In genomic region chr1:182287781-182288180, GRCm38 (mm10) we compare ENCODE assay signal across 12 mouse cellular contexts. TPM values are rescaled to one million over a fixed set of nuclear protein-coding genes. Genes with fewer than 3 reads are reported as not detected.
DNase-seq lines count a peak whose midpoint lies in the region; ATAC-seq and TF ChIP-seq lines count a peak whose summit lies in the region.
"Had no signal": no experiment of that assay in that cellular context is flagged by ENCODE, and none has a peak within 500 bp of the region (broad histone marks: within the 10 kb centered on the region; RNA-seq: fewer than 3 reads in every experiment).

No protein-coding gene starts in this region.

- H3K27me3 ChIP-seq in heart, embryonic 12.5 days (replicated peaks): no peaks in the 10 kb centered on the region
- H3K27me3 ChIP-seq in liver, adult 2 months (ENCODE audit: control insufficient read depth, insufficient read depth, low read length): no peaks in the 10 kb centered on the region
- H3K27me3 ChIP-seq in liver, postnatal 0 days (ENCODE audit: insufficient read depth, low read length): no peaks in the 10 kb centered on the region
- H3K27me3 ChIP-seq: embryonic facial prominence, embryonic 13.5 days had no signal

- 57% methylated on average over 7 of the region's 7 CpGs for WGBS in heart, embryonic 12.5 days
- WGBS in liver, adult 2 months: 24% methylated on average over 7 of the region's 7 CpGs
- WGBS in liver, postnatal 0 days (ENCODE audit: insufficient replicate concordance): 54% methylated on average over 7 of the region's 7 CpGs

- no peaks in the 10 kb centered on the region for H3K79me2 ChIP-seq in liver, adult 2 months (ENCODE audit: control insufficient read depth, insufficient read depth, low read length)

- no peak overlapping the region for H3K27ac ChIP-seq in heart, embryonic 12.5 days (ENCODE audit: poor library complexity, severe bottlenecking)
- H3K27ac ChIP-seq in liver, adult 2 months (replicated peaks; ENCODE audit: insufficient read depth, low read depth, low read length): no peak overlapping the region; the same call in 1 of the 2 replicates
- peak overlapping the region; percentile 53 for H3K27ac ChIP-seq in liver, postnatal 0 days (ENCODE audit: low read depth)
- H3K27ac ChIP-seq: embryonic facial prominence, embryonic 13.5 days; forebrain, embryonic 13.5 days; hindbrain, embryonic 15.5 days had no signal

- H3K4me3 ChIP-seq in heart, embryonic 12.5 days: no peak overlapping the region
- H3K4me3 ChIP-seq in liver, adult 2 months (ENCODE audit: insufficient read depth, low read depth, low read length): no peak overlapping the region
- peak overlapping the region; percentile 20 for H3K4me3 ChIP-seq in liver, postnatal 0 days (ENCODE audit: low read depth, low read length)
- H3K4me3 ChIP-seq: embryonic facial prominence, embryonic 13.5 days; forebrain, embryonic 13.5 days; hindbrain, embryonic 15.5 days had no signal

- no peak for ATAC-seq in heart, embryonic 12.5 days (ENCODE audit: insufficient number of reproducible peaks, low FRiP score)
- peak; percentile 76 for ATAC-seq in liver, postnatal 0 days
- ATAC-seq in activated CD4-positive, CD25-positive, alpha-beta regulatory T cell, adult 4 months: no peak
- ATAC-seq: forebrain, embryonic 13.5 days had no signal

- H3K9me3 ChIP-seq in heart, embryonic 12.5 days (replicated peaks): no peaks in the 10 kb centered on the region
- H3K9me3 ChIP-seq in liver, postnatal 0 days (ENCODE audit: low read length): no peaks in the 10 kb centered on the region
- H3K9me3 ChIP-seq: embryonic facial prominence, embryonic 13.5 days; forebrain, embryonic 13.5 days; hindbrain, embryonic 15.5 days had no signal

- DNase-seq in heart, adult 18-20 months: peak; percentile 26 to 46
- DNase-seq in liver, adult 2 months (ENCODE audit: extremely low read depth, low read depth, low spot score): peak; percentile 92
- no peak for DNase-seq in liver
- peak; percentile 85 for DNase-seq in adipocyte (ENCODE audit: low spot score)
- DNase-seq in liver, postnatal 0 days: peak; percentile 60
- no peak for DNase-seq in cerebellum, adult 9-10 months
- DNase-seq: left cerebral cortex, postnatal 4 days had no signal

- H3K9ac ChIP-seq in heart, embryonic 12.5 days: no peak overlapping the region
- no peak overlapping the region for H3K9ac ChIP-seq in liver, adult 2 months (ENCODE audit: low read depth, low read length)
- no peak overlapping the region for H3K9ac ChIP-seq in liver, postnatal 0 days (replicated peaks)
- H3K9ac ChIP-seq: embryonic facial prominence, embryonic 13.5 days; forebrain, embryonic 13.5 days; hindbrain, embryonic 15.5 days had no signal

- TF ChIP-seq CTCF in liver, adult 2 months (IDR thresholded peaks at IDR 0.05; ENCODE audit: low read depth, low read length): peak; percentile 96
- peak; percentile 68 for TF ChIP-seq CTCF in liver, postnatal 0 days (IDR thresholded peaks at IDR 0.05; ENCODE audit: low read depth)

- no peak overlapping the region for H3K4me2 ChIP-seq in heart, embryonic 12.5 days
- peak overlapping the region; percentile 44 for H3K4me2 ChIP-seq in liver, postnatal 0 days (ENCODE audit: low read depth, low read length)
- H3K4me2 ChIP-seq: embryonic facial prominence, embryonic 13.5 days; forebrain, embryonic 13.5 days; hindbrain, embryonic 15.5 days had no signal

- no peak for TF ChIP-seq POLR2A in liver, adult 2 months (IDR thresholded peaks at IDR 0.05; ENCODE audit: extremely low read depth, insufficient read depth, low read length)

- H3K4me1 ChIP-seq in heart, embryonic 12.5 days (replicated peaks): peaks cover 4% of the 10 kb centered on the region; the same call in 1 of the 2 replicates
- H3K4me1 ChIP-seq in liver, adult 2 months (ENCODE audit: control insufficient read depth, insufficient read depth, low read length): no peaks in the 10 kb centered on the region
- peaks cover 15% of the 10 kb centered on the region for H3K4me1 ChIP-seq in liver, postnatal 0 days (ENCODE audit: insufficient read depth)

- H3K36me3 ChIP-seq in heart, embryonic 12.5 days: no peaks in the 10 kb centered on the region
- H3K36me3 ChIP-seq in liver, adult 2 months (ENCODE audit: control insufficient read depth, insufficient read depth, low read length): no peaks in the 10 kb centered on the region
- H3K36me3 ChIP-seq in liver, postnatal 0 days (replicated peaks; ENCODE audit: insufficient read depth, low read length): no peaks in the 10 kb centered on the region
- H3K36me3 ChIP-seq: embryonic facial prominence, embryonic 13.5 days; hindbrain, embryonic 15.5 days had no signal

- no peak for TF ChIP-seq EP300 in liver, postnatal 0 days (IDR thresholded peaks at IDR 0.05; ENCODE audit: low read depth)

RNA-seq across cellular contexts. Expression of gene Degs1, which starts 5.2 kb away (rescaled TPM):
- total RNA-seq in heart, adult 18-20 months (2021): 10 to 100 TPM; 59.4 to 62.4 TPM
- polyA plus RNA-seq in heart, embryonic 12.5 days (2016; fragmentation: Nextera tagmentation; extraction: Ambion mirVana): 163 and 168 TPM in 2 replicates
- 57.4 and 86.8 TPM in 2 replicates for total RNA-seq in liver, adult 2 months (2014; rRNA removed)
- 49.3 and 50.3 TPM in 2 replicates for polyA plus RNA-seq in liver, adult 2 months (2012; rRNA removed)
- 96.4 and 96.8 TPM in 2 replicates for polyA plus RNA-seq in liver, postnatal 0 days (2015; fragmentation: Nextera tagmentation; extraction: Ambion mirVana)
- 100 to 1,000 TPM; 109 to 114 TPM for polyA plus RNA-seq in activated CD4-positive, CD25-positive, alpha-beta regulatory T cell, adult 4 months (2017; shearing (Covaris generic))

RNA-seq across cellular contexts. Expression of gene Fbxo28, which starts 53.6 kb away (rescaled TPM):
- 10 to 100 TPM; 20.7 to 22.5 TPM for total RNA-seq in heart, adult 18-20 months (2021)
- 17.1 and 19.6 TPM in 2 replicates for polyA plus RNA-seq in heart, embryonic 12.5 days (2016; fragmentation: Nextera tagmentation; extraction: Ambion mirVana)
- total RNA-seq in liver, adult 2 months (2014; rRNA removed): 5.0 and 5.9 TPM in 2 replicates
- 4.7 TPM in 2 replicates for polyA plus RNA-seq in liver, adult 2 months (2012; rRNA removed)
- 4.7 and 4.9 TPM in 2 replicates for polyA plus RNA-seq in liver, postnatal 0 days (2015; fragmentation: Nextera tagmentation; extraction: Ambion mirVana)
- 1 to 10 TPM; 4.7 to 7.7 TPM for polyA plus RNA-seq in activated CD4-positive, CD25-positive, alpha-beta regulatory T cell, adult 4 months (2017; shearing (Covaris generic))

Comparison
In these comparisons a context has a peak if more than half of its experiments do, and no peak if none do; other contexts are left out.
1. DNase-seq: peak in heart, adult 18-20 months (2 of 2), liver, adult 2 months (single experiment), adipocyte (single experiment) and liver, postnatal 0 days (single experiment); none in liver (single experiment) and cerebellum, adult 9-10 months (single experiment).